Mouse (Mus musculus) regulatory T cell (primary cell): Measurements from ENCODE around the gene Vmn1r205.
"Not testable (repeated sequence)": the region's sequence is repeated elsewhere in the genome, so short reads cannot be mapped to it uniquely, and the experiment has no call there.

Experiments
- in situ Hi-C: fragments of 300-600 bp; cut with MboI, MseI; formaldehyde crosslinking; loops from one replicate; pipeline ENCODE4 v1.15.1; 2025; ENCODE audit warnings: high pct_unique_total_duplicates

The Vmn1r205 gene

DNA sequence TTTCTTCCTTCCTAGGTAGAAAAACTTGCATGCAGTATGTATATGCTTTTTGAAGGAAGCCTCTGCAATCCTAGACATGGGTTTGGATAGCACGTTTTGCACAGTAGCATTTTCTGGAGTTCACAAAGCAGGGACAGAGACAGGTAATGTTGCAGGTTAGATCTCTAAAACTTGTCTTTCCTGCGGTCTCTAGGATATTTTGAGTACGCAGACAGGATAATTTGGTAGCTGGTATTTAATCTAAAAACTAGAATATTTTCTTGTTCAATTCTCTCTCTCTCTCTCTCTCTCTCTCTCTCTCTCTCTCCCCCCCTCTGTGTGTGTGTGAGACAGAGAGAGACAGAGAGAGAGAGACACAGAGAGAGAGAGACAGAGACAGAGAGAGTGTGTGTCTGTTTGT, at the start of gene Vmn1r205:
TSS of gene Vmn1r205 (minus strand) at position 101 of the 400 bp plus-strand sequence.
- in situ Hi-C loops, result no loop called here

DNA sequence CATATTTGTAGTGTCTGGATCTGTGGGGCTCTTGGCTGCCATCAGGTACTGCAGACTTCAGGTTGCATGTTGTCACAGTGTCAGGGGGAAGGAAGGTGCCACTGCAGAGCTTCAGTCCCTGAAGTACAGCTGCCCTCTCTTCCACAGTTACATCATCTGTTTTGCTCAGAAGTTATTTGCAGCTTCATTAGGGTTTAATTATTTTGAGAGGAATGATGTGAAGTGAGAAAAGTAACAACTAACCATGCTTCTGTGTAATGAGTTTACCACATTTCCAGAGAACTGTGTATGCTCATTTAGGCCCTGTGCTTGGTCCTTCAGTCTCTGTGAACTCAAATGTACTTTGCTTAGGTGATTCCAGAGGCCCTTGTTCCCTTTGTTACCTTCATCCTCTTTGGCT, 31.4 kb upstream of the Vmn1r205 start, which contains the start of gene Vmn1r206:
TSS of gene Vmn1r206 (minus strand) at position 101 of the 400 bp plus-strand sequence.
- in situ Hi-C loops, result not testable (repeated sequence)

DNA sequence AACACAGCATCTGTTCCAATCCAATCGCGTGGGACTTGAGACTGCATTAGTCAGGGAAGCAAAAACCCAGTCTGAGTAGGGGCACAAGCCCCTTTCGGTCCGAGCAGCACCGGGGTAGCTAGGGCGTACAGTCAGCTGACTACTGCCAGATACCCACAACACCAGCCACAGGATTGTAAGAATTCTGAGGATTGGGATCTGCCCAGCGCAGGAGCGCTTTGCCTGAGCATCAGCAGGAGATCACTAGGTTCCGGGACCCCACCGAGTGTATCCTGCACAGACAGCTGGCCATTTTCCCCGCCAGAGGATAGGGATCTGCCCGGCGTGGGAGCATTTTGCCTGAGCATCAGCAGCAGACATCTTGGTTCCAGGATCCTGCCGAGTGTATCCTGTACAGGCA, 9.5 kb downstream of the Vmn1r205 start:
- in situ Hi-C loops, result not testable (repeated sequence)

DNA sequence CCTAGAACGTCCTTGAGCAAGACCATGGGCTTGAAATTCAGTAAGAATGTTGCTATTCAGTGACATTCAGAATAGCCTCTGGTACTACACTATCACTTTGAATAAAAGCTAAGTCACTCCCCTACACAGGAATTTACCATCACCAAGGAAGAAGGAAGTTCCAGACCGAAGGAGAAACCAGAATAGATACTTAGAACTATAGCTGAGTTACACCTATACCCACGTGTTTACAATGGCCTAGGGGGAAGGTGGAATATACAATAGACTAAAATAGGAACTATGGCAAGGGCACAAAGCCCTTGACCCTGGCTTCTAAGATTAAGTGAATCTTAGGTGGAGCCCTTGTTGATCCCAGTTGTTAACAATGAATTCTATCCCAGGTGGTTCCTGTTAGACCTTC, 17.9 kb downstream of the Vmn1r205 start:
- in situ Hi-C loops, result not testable (repeated sequence)

DNA sequence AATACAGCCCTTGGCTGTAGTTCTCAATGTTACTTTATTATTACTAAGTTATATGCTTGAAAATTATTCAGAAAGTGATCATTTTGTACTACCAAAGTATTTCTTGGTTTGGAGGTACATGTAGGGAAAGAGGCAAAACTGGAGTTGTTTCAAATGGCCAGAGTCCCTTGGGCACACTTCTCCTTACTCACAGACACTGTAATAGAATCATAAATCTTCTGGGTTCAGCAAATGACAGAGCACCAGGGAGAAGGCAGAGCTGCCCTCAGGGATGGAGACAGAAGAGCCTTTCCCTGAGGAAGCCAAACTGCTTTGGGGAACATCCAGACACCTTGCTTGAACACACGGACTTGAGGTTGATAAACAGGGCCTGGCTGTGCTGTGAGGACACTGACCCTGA, 39.9 kb downstream of the Vmn1r205 start, which contains the start of gene Vmn1r204:
TSS of gene Vmn1r204 (plus strand) at position 301 of the 400 bp plus-strand sequence.
- in situ Hi-C loops, result not testable (repeated sequence)
